In the genomic region with DNA sequence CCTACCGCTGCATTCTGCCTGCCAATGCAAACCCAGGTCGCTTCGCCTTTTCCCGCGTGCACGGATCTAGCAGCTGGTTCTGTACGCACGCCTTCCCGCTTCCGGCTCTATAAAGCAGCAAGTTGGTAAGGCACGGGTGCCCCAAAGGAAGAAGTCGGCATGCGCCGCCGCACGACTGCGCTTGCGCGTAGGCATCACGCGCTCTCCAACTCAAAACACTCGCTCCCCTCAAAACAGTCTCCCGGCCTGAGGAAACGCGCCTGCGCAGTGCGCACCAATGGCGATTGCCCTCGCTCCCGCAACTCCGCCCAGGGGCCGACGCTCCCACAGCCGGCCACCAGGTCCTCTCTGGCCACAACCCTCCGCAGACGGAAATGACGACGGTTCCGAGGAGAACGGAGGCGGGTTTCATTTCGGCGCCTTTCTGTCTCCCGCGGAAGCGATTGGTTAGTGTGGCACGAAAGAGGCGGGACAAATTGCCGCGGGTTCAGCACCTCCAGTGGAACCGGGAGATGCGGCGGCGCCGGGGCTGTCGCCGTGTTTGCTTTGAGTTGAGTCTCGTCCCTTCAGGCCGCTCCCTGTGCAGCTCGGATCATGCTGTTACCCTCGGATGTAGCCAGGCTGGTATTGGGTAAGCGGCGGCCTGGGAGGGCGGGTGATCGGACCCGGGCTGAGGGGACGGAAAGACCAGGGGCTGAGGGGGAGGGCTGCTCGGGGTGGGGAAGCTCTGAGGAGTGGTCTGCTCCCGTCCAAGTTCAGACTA, we compare ENCODE assay signal across 8 mouse cellular contexts. TPM values are rescaled to one million over a fixed set of nuclear protein-coding genes. Genes with fewer than 3 reads are reported as not detected.
DNase-seq lines count a peak whose midpoint lies in the region; ATAC-seq lines count a peak whose summit lies in the region.

A gene (minus strand): TSS at position 183 of the 763 bp plus-strand sequence.
A gene (plus strand): TSS at position 490 of the 763 bp plus-strand sequence.

- under 1% methylated on average over 69 of the region's 69 CpGs for WGBS in hindbrain, embryonic 12.5 days

- peak within 1 kb of the TSS; percentile 96 for H3K4me2 ChIP-seq in hindbrain, embryonic 12.5 days (replicated peaks)

- H3K27me3 ChIP-seq in hindbrain, embryonic 12.5 days, result no peaks in the 10 kb centered on the region

- peak; percentile 100 for DNase-seq in NIH3T3 (ENCODE audit: low read depth)
- peak; percentile 99 to 100 for DNase-seq in cerebellum, postnatal 10 days
- DNase-seq in frontal cortex, postnatal 10 days (ENCODE audit: low spot score in 2 of 2), result peak; percentile 99
- DNase-seq in layer of hippocampus, postnatal 14 days (ENCODE audit: low spot score in 2 of 2), result peak; percentile 99 to 100
- peak; percentile 99 for DNase-seq in lung, postnatal 14 days
- peak; percentile 99 for DNase-seq in retina, adult 2 months (ENCODE audit: low read depth, low spot score)
- DNase-seq in thymus, postnatal 36 days, result peak; percentile 99 to 100

- peak within 1 kb of the TSS; percentile 89 for H3K27ac ChIP-seq in hindbrain, embryonic 12.5 days

- H3K4me3 ChIP-seq in hindbrain, embryonic 12.5 days, result peak within 1 kb of the TSS; percentile 74

- peak; percentile 99 for ATAC-seq in hindbrain, embryonic 12.5 days (ENCODE audit: low FRiP score)

- H3K9ac ChIP-seq in hindbrain, embryonic 12.5 days, result peak within 1 kb of the TSS; percentile 88

- no peaks in the 10 kb centered on the region for H3K36me3 ChIP-seq in hindbrain, embryonic 12.5 days

- H3K9me3 ChIP-seq in hindbrain, embryonic 12.5 days (replicated peaks), result no peaks in the 10 kb centered on the region

- H3K4me1 ChIP-seq in hindbrain, embryonic 12.5 days, result peaks cover 15% of the 10 kb centered on the region

RNA-seq across cellular contexts. Expression of the first gene that starts in this region (rescaled TPM):
- 13.8 and 15.7 TPM in 2 replicates for polyA plus RNA-seq in hindbrain, embryonic 12.5 days (2016; fragmentation: Nextera tagmentation; extraction: Ambion mirVana)
- 10 to 100 TPM; 22.3 to 24.4 TPM for total RNA-seq in layer of hippocampus, postnatal 14 days (2021)

RNA-seq across cellular contexts. Expression of the second gene that starts in this region (rescaled TPM):
- polyA plus RNA-seq in hindbrain, embryonic 12.5 days (2016; fragmentation: Nextera tagmentation; extraction: Ambion mirVana), result 16.2 and 20.5 TPM in 2 replicates
- total RNA-seq in layer of hippocampus, postnatal 14 days (2021), result 10 to 100 TPM; 14.3 to 16.3 TPM

Comparison
In these comparisons a context has a peak if more than half of its experiments do, and no peak if none do; other contexts are left out.
1. Peak in every context shown above with its lines: DNase-seq, ATAC-seq, H3K4me3 ChIP-seq and H3K27ac ChIP-seq.